Mouse (Mus musculus) hindbrain, embryonic 11.5 days (tissue): ENCODE measurements around the gene Brd3. TPM values are rescaled to one million over a fixed set of nuclear protein-coding genes. Genes with fewer than 3 reads are reported as not detected.
"Not testable (repeated sequence)": the region's sequence is repeated elsewhere in the genome, so short reads cannot be mapped to it uniquely, and the experiment has no call there.

Experiments
- ATAC-seq: fragments of 200-750 bp; cut with Nextera tagmentation; 2 replicates; pipeline ENCODE4 v1.8.0; 2017; ENCODE audit warnings: mild to moderate bottlenecking, moderate TSS enrichment, moderate library complexity; ENCODE audit not compliant: low FRiP score
- DNase-seq: peaks from one replicate; pipeline ENCODE4 v3.0.0-alpha.2; 2015; ENCODE audit warnings: low spot score
- H3K27ac ChIP-seq: fragments of 300-500 bp; sonication (generic); 2 replicates; pipeline ENCODE4 v1.5.1; 2014; ENCODE audit warnings: mild to moderate bottlenecking, low read depth, low read length
- H3K27me3 ChIP-seq: fragments of 300-500 bp; sonication (generic); 2 replicates; pipeline ENCODE4 v1.6.1; 2014; ENCODE audit warnings: mild to moderate bottlenecking, low read length, moderate library complexity, mixed read lengths; ENCODE audit not compliant: control insufficient read depth, insufficient read depth
- H3K36me3 ChIP-seq: fragments of 300-500 bp; sonication (generic); 2 replicates; pipeline ENCODE4 v1.6.1; 2014; ENCODE audit warnings: mild to moderate bottlenecking, low read length, moderate library complexity, mixed read lengths; ENCODE audit not compliant: control insufficient read depth, insufficient read depth
- H3K4me1 ChIP-seq: fragments of 300-500 bp; sonication (generic); replicated peaks from 2 replicates; pipeline ENCODE4 v1.6.1; 2014; ENCODE audit warnings: low read length, mixed read lengths; ENCODE audit not compliant: control insufficient read depth, insufficient read depth
- H3K4me2 ChIP-seq: fragments of 300-500 bp; sonication (generic); replicated peaks from 2 replicates; pipeline ENCODE4 v1.6.1; 2014; ENCODE audit warnings: mild to moderate bottlenecking, low read depth, low read length
- H3K4me3 ChIP-seq: fragments of 300-500 bp; sonication (generic); 2 replicates; pipeline ENCODE4 v1.5.1; 2014; ENCODE audit warnings: low read depth, low read length
- H3K9ac ChIP-seq: fragments of 300-500 bp; sonication (generic); 2 replicates; pipeline ENCODE4 v1.6.1; 2014; ENCODE audit warnings: low read depth, low read length
- H3K9me3 ChIP-seq: fragments of 300-500 bp; sonication (generic); 2 replicates; pipeline ENCODE4 v1.6.1; 2016; ENCODE audit warnings: low read length; ENCODE audit not compliant: control insufficient read depth
- WGBS: fragments of 180-500 bp; shearing (Covaris S2); extraction: QIAGEN DNeasy Blood & Tissue Kit; methylation state at CpG from one replicate; pipeline ENCODE4 v1.1.7; 2014; 5-methylcytosine and 5-hydroxymethylcytosine counted together
- polyA plus RNA-seq: library from polyadenylated mRNA; unstranded; fragments of >200 nt; fragmentation: Nextera tagmentation; extraction: Ambion mirVana; gene quantifications from 2 replicates; pipeline ENCODE4 v1.2.1, GENCODE M21; 2014

The Brd3 gene
- polyA plus RNA-seq, 1 experiment from 2014 or later = 161 TPM

GRCm38 (mm10) chr2:27544613-27545012, 37.2 kb upstream of the Brd3 start:
- DNase-seq (no peak), ATAC-seq (no peak)
- no peak overlapping the region for H3K4me2 ChIP-seq
- H3K4me1 ChIP-seq = peaks cover 4% of the 10 kb centered on the region; the same call in 1 of the 2 replicates
- no peak overlapping the region for H3K4me3 ChIP-seq
- no peak overlapping the region for H3K9ac ChIP-seq
- H3K27ac ChIP-seq = no peak overlapping the region
- WGBS = 89% methylated on average over 6 of the region's 6 CpGs
- H3K9me3 ChIP-seq = no peaks in the 10 kb centered on the region
- H3K36me3 ChIP-seq = no peaks in the 10 kb centered on the region
- H3K27me3 ChIP-seq = no peaks in the 10 kb centered on the region

GRCm38 (mm10) chr2:27541225-27541624, 33.8 kb upstream of the Brd3 start:
- Histone ChIP-seq H3K9ac (peak overlapping the region; percentile 55; the same call in 1 of the 2 replicates), H3K36me3 (no peaks in the 10 kb centered on the region), H3K4me1 (peaks cover 4% of the 10 kb centered on the region; the same call in 1 of the 2 replicates), H3K4me2 (no peak overlapping the region), H3K4me3 (no peak overlapping the region; the same call in 1 of the 2 replicates), H3K27ac (no peak overlapping the region), H3K27me3 (no peaks in the 10 kb centered on the region), H3K9me3 (no peaks in the 10 kb centered on the region)
- 87% methylated on average over 3 of the region's 3 CpGs for WGBS
- no peak for ATAC-seq
- no peak for DNase-seq

- Histone ChIP-seq H3K4me3 (peak overlapping the region; percentile 40), H3K9ac (peak overlapping the region; percentile 55), H3K9me3 (no peaks in the 10 kb centered on the region), H3K4me1 (peaks cover 4% of the 10 kb centered on the region; the same call in 1 of the 2 replicates), H3K4me2 (peak overlapping the region; percentile 66), H3K36me3 (no peaks in the 10 kb centered on the region), H3K27me3 (no peaks in the 10 kb centered on the region), H3K27ac (peak overlapping the region; percentile 78)
- no peak for DNase-seq
- peak; percentile 55 for ATAC-seq
- WGBS = 32% methylated on average over 10 of the region's 10 CpGs
These were observed 33.0 kb upstream of the Brd3 start for GRCm38 (mm10) chr2:27540515-27540836.

GRCm38 (mm10) chr2:27539772-27540514, 32.5 kb upstream of the Brd3 start:
- H3K36me3 ChIP-seq = peaks cover 2% of the 10 kb centered on the region; the same call in 1 of the 2 replicates
- H3K9ac ChIP-seq = peak overlapping the region; percentile 55
- DNase-seq (peak; percentile 93), ATAC-seq (peak; percentile 99)
- peaks cover 4% of the 10 kb centered on the region; the same call in 1 of the 2 replicates for H3K4me1 ChIP-seq
- no peaks in the 10 kb centered on the region for H3K27me3 ChIP-seq
- H3K27ac ChIP-seq = peak overlapping the region; percentile 78
- WGBS = under 1% methylated on average over 46 of the region's 46 CpGs
- H3K9me3 ChIP-seq = no peaks in the 10 kb centered on the region
- peak overlapping the region; percentile 40 for H3K4me3 ChIP-seq
- peak overlapping the region; percentile 66 for H3K4me2 ChIP-seq

- Histone ChIP-seq H3K27ac (no peak overlapping the region), H3K9ac (no peak overlapping the region), H3K9me3 (no peaks in the 10 kb centered on the region), H3K27me3 (no peaks in the 10 kb centered on the region), H3K4me3 (no peak overlapping the region), H3K4me1 (peaks cover 4% of the 10 kb centered on the region; the same call in 1 of the 2 replicates), H3K36me3 (peaks cover 7% of the 10 kb centered on the region), H3K4me2 (0 out of 2 replicates have a peak overlapping the region, but pooled peaks have one; percentile 17)
- DNase-seq (no peak), ATAC-seq (peak; percentile 6; the same call in 1 of the 2 replicates)
- WGBS = 21% methylated on average over 5 of the region's 5 CpGs
These were observed 31.9 kb upstream of the Brd3 start for GRCm38 (mm10) chr2:27539336-27539735.

- ATAC-seq, H3K27me3 ChIP-seq, H3K4me2 ChIP-seq, H3K27ac ChIP-seq, H3K9me3 ChIP-seq, DNase-seq, H3K4me3 ChIP-seq, H3K9ac ChIP-seq, H3K4me1 ChIP-seq: not testable (repeated sequence)
- peaks cover 13% of the 10 kb centered on the region for H3K36me3 ChIP-seq
- WGBS = 68% methylated on average over 5 of the region's 5 CpGs
These were observed 31.2 kb upstream of the Brd3 start for GRCm38 (mm10) chr2:27538455-27539330.

GRCm38 (mm10) chr2:27518283-27518682, 10.8 kb upstream of the Brd3 start:
- WGBS = 93% methylated on average over 3 of the region's 3 CpGs
- Histone ChIP-seq H3K4me3 (no peak overlapping the region), H3K4me2 (no peak overlapping the region), H3K4me1 (peaks cover 9% of the 10 kb centered on the region), H3K27me3 (no peaks in the 10 kb centered on the region), H3K27ac (no peak overlapping the region), H3K9ac (no peak overlapping the region), H3K9me3 (no peaks in the 10 kb centered on the region), H3K36me3 (no peaks in the 10 kb centered on the region)
- no peak for DNase-seq
- ATAC-seq = no peak

- Histone ChIP-seq H3K27me3 (no peaks in the 10 kb centered on the region), H3K27ac (no peak overlapping the region), H3K9ac (peak overlapping the region; percentile 90; the same call in 1 of the 2 replicates), H3K9me3 (no peaks in the 10 kb centered on the region), H3K4me3 (peak overlapping the region; percentile 82), H3K4me2 (peak overlapping the region; percentile 80), H3K4me1 (peaks cover 9% of the 10 kb centered on the region), H3K36me3 (no peaks in the 10 kb centered on the region)
- ATAC-seq = no peak
- 9% methylated on average over 1 of the region's 1 CpGs for WGBS
- DNase-seq = no peak
These were observed 8.8 kb upstream of the Brd3 start for GRCm38 (mm10) chr2:27516289-27516688.
